Mouse (Mus musculus) embryonic facial prominence, embryonic 13.5 days (tissue): ENCODE results near the gene Rnf187. TPM values are rescaled to one million over a fixed set of nuclear protein-coding genes. Genes with fewer than 3 reads are reported as not detected.
A peak's percentile ranks its signal among the peaks of the same experiment; 100 is the strongest.
"Not testable (repeated sequence)": the region's sequence is repeated elsewhere in the genome, so short reads cannot be mapped to it uniquely, and the experiment has no call there.

Experiments used
- ATAC-seq: fragments of 200-750 bp; cut with Nextera tagmentation; 2 replicates; pipeline ENCODE4 v1.8.0; 2017; ENCODE audit warnings: low read depth; ENCODE audit not compliant: insufficient number of reproducible peaks, insufficient read depth, low FRiP score, low TSS enrichment
- H3K27ac ChIP-seq: fragments of 300-500 bp; sonication (generic); 2 replicates; pipeline ENCODE4 v1.5.1; 2015; ENCODE audit warnings: moderate library complexity, mild to moderate bottlenecking, inconsistent platforms
- H3K27me3 ChIP-seq: fragments of 300-500 bp; sonication (generic); 2 replicates; pipeline ENCODE4 v1.6.1; 2015; ENCODE audit warnings: mild to moderate bottlenecking, inconsistent platforms
- H3K36me3 ChIP-seq: fragments of 300-500 bp; sonication (generic); 2 replicates; pipeline ENCODE4 v1.6.1; 2015; ENCODE audit warnings: mild to moderate bottlenecking, inconsistent platforms
- H3K4me1 ChIP-seq: fragments of 300-500 bp; sonication (generic); 2 replicates; pipeline ENCODE4 v1.6.1; 2015; ENCODE audit warnings: inconsistent platforms
- H3K4me2 ChIP-seq: fragments of 300-500 bp; sonication (generic); 2 replicates; pipeline ENCODE4 v1.6.1; 2015; ENCODE audit warnings: moderate library complexity, mild to moderate bottlenecking, inconsistent platforms
- H3K4me3 ChIP-seq: fragments of 300-500 bp; sonication (generic); 2 replicates; pipeline ENCODE4 v1.5.1; 2015; ENCODE audit warnings: mild to moderate bottlenecking, inconsistent platforms
- H3K9ac ChIP-seq: fragments of 300-500 bp; sonication (generic); 2 replicates; pipeline ENCODE4 v1.6.1; 2015; ENCODE audit warnings: mild to moderate bottlenecking, inconsistent platforms
- H3K9me3 ChIP-seq: fragments of 300-500 bp; sonication (generic); 2 replicates; pipeline ENCODE4 v1.6.1; 2016; ENCODE audit warnings: inconsistent platforms
- WGBS: fragments of 180-500 bp; shearing (Covaris S2); methylation state at CpG from one replicate; pipeline ENCODE4 v1.1.7; 2015; ENCODE audit warnings: mixed read lengths; 5-methylcytosine and 5-hydroxymethylcytosine counted together
- polyA plus RNA-seq: library from polyadenylated mRNA; unstranded; fragments of >200 nt; fragmentation: Nextera tagmentation; extraction: Ambion mirVana; gene quantifications from 2 replicates; pipeline ENCODE4 v1.2.1, GENCODE M21; 2015

The Rnf187 gene
- polyA plus RNA-seq, 1 experiment from 2014 or later: 255 TPM

GRCm38 (mm10) chr11:58954170-58954419 lies 15.4 kb upstream of the Rnf187 start:
- not testable (repeated sequence) for H3K9me3 ChIP-seq, ATAC-seq, H3K36me3 ChIP-seq
- Histone ChIP-seq H3K9ac (peak overlapping the region; percentile 78), H3K4me2 (peak overlapping the region; percentile 94), H3K27ac (peak overlapping the region; percentile 98), H3K27me3 (peaks cover 24% of the 10 kb centered on the region), H3K4me1 (peaks cover 41% of the 10 kb centered on the region), H3K4me3 (peak overlapping the region; percentile 84)
- under 1% methylated on average over 17 of the region's 17 CpGs for WGBS

DNA sequence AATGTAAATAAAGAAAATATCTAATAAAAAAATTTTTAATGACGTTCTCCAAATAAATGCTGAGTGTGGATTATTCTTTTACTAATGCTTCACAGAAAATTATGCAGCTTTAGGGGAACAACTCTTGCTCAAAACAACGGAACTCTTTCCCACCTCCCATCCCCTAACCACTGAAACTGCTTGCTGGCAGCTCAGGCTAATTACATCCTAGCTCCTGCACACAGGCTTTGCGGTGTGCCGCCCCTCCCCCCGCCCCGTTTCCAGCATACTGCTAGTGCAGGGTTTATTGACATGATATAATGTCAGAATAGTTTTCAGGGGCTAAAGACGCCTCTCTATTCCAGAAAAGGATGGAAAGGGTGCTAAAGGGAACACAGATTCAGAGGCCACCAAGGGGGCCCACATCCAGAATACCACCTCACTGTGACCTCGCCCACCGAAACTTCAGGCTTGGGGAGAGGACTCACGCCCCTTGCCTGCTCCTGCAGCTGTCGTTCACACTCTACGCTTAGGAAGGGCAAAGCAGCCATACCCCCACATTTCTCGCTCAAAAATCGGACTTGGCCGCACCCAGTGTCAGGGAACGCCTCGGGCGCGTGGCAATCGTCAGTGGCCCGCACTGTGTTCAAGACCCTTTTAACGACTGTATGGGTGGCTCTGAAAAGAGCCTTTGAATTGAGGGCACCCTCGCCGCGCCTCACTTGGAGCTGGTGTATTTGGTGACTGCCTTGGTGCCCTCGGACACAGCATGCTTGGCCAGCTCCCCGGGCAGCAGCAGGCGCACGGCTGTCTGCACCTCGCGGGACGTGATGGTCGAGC lies 14.8 kb upstream of the Rnf187 start:
- peaks cover 40% of the 10 kb centered on the region for H3K4me1 ChIP-seq
- H3K4me2 ChIP-seq: peak overlapping the region; percentile 94
- no peaks in the 10 kb centered on the region for H3K9me3 ChIP-seq
- WGBS: under 1% methylated on average over 33 of the region's 33 CpGs
- peaks cover 8% of the 10 kb centered on the region for H3K36me3 ChIP-seq
- H3K27ac ChIP-seq: peak overlapping the region; percentile 98
- H3K4me3 ChIP-seq: peak overlapping the region; percentile 84
- peak overlapping the region; percentile 78 for H3K9ac ChIP-seq
- ATAC-seq: no peak
- H3K27me3 ChIP-seq: peaks cover 24% of the 10 kb centered on the region

GRCm38 (mm10) chr11:58951210-58951609 lies 12.5 kb upstream of the Rnf187 start:
- Histone ChIP-seq H3K36me3 (no peaks in the 10 kb centered on the region), H3K4me3 (no peak overlapping the region), H3K4me2 (no peak overlapping the region), H3K4me1 (peaks cover 23% of the 10 kb centered on the region), H3K27me3 (peaks cover 26% of the 10 kb centered on the region), H3K9me3 (no peaks in the 10 kb centered on the region), H3K9ac (no peak overlapping the region), H3K27ac (no peak overlapping the region)
- no peak for ATAC-seq
- 57% methylated on average over 5 of the region's 5 CpGs for WGBS

- H3K27ac ChIP-seq: peak overlapping the region; percentile 93
- peaks cover 20% of the 10 kb centered on the region; the same call in 1 of the 2 replicates for H3K4me1 ChIP-seq
- ATAC-seq: no peak
- H3K9me3 ChIP-seq: no peaks in the 10 kb centered on the region
- H3K36me3 ChIP-seq: no peaks in the 10 kb centered on the region
- H3K9ac ChIP-seq: peak overlapping the region; percentile 70
- H3K4me2 ChIP-seq: peak overlapping the region; percentile 70
- H3K4me3 ChIP-seq: peak overlapping the region; percentile 49
- H3K27me3 ChIP-seq: peaks cover 33% of the 10 kb centered on the region
- 6% methylated on average over 20 of the region's 20 CpGs for WGBS
Observed at GRCm38 (mm10) chr11:58949480-58950431, 11.0 kb upstream of the Rnf187 start.

DNA sequence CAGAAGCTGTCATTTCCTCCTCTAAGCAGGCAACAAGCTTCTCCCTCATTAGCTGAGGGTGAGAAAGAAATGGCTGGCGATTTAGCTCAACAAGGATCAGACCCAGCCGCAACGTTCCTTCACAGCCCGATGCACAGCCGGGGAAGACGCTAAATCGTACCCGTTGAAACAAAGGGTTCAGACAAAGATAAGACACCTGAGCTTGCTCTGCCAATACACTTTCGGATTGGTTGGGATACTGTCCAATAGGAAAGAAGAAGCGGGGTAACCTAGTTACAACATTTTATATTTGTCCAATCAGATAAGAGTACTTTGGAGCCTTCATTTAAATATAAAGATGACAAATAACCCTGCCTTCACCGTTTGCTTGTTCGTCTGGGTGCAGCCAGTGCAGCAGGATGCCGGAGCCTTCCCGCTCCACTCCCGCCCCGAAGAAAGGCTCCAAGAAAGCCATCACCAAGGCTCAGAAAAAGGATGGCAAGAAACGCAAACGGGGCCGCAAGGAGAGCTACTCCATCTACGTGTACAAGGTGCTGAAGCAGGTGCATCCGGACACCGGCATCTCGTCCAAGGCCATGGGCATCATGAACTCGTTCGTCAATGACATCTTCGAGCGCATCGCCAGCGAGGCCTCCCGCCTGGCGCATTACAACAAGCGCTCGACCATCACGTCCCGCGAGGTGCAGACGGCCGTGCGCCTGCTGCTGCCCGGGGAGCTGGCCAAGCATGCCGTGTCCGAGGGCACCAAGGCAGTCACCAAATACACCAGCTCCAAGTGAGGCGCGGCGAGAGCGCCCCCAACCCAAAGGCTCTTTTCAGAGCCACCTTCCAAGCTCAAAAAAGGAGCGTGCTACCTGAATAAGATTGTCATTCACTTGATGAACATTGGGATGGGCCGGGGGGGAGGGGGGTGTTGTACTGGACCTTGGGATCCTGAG lies 10.1 kb upstream of the Rnf187 start, which contains the start of gene Hist3h2ba:
TSS of gene Hist3h2ba (plus strand) at position 379 of the 938 bp plus-strand sequence.
- Histone ChIP-seq H3K27me3 (peaks cover 38% of the 10 kb centered on the region), H3K27ac (peak within 1 kb of the TSS; percentile 93), H3K9ac (peak within 1 kb of the TSS; percentile 70), H3K4me3 (peak within 1 kb of the TSS; percentile 49), H3K9me3 (no peaks in the 10 kb centered on the region), H3K4me1 (peaks cover 19% of the 10 kb centered on the region; the same call in 1 of the 2 replicates), H3K36me3 (no peaks in the 10 kb centered on the region), H3K4me2 (peak within 1 kb of the TSS; percentile 70)
- under 1% methylated on average over 48 of the region's 48 CpGs for WGBS
- peak; percentile 85 for ATAC-seq

DNA sequence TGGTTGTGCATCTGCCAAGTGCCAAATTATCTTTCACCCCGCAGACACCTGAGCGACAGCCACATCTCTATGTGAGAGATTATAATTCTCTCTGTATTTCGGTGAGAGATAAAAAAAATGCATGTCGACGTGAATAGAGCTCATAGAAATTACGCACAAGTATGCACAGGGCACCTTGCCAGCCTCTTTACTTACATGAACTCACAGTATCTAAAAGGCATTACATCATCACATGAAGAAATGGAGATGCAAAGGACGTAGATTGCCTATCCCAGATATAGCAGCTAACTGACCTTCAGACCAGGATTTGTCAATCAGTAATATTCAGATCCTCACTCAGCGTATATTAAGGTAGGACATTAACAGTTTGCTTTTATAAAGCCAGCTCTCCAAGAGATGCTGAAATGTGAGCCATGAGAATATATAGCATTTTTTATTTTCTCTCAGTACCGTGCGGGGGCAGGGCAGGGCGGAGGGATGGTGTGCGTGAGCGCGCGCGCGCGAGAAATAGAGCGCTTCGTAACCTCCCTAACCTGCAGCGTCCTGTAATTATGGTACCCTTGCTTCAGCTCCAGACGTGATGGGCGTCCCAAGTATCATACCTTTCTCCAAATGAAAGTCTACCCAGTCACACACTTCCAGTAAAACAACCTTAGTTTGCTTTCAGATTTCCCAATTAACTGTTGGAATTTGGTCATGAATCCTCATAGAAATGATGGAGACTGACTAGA lies 9.2 kb upstream of the Rnf187 start:
- ATAC-seq: no peak; the same call in 1 of the 2 replicates
- peak overlapping the region; percentile 70 for H3K4me2 ChIP-seq
- H3K36me3 ChIP-seq: no peaks in the 10 kb centered on the region
- peaks cover 14% of the 10 kb centered on the region; the same call in 1 of the 2 replicates for H3K4me1 ChIP-seq
- peaks cover 38% of the 10 kb centered on the region for H3K27me3 ChIP-seq
- 15% methylated on average over 23 of the region's 23 CpGs for WGBS
- peak overlapping the region; percentile 49 for H3K4me3 ChIP-seq
- H3K27ac ChIP-seq: peak overlapping the region; percentile 93
- H3K9me3 ChIP-seq: no peaks in the 10 kb centered on the region
- H3K9ac ChIP-seq: peak overlapping the region; percentile 54

DNA sequence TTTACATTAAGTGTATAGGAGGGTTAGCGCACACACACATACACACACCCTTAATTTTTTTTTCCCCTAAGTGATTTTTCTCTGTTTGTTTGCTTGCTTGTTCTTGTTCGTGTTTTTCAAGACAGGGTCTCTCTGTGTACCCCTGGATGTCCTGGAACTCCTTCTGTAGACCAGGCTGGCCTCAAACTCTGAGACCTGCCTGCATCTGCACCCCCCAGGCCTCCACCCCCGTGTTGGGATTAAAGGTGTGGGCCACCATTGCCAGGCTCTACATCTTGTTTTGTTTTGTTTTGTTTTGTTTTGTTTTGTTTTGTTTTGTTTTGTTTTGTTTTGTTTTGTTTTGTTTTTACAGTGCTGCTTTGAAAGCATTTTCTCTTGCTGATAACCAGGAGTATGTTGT lies 8.6 kb upstream of the Rnf187 start:
- no peak overlapping the region for H3K4me3 ChIP-seq
- peak overlapping the region; percentile 70 for H3K4me2 ChIP-seq
- H3K9ac ChIP-seq: no peak overlapping the region
- no peak overlapping the region for H3K27ac ChIP-seq
- H3K9me3 ChIP-seq: no peaks in the 10 kb centered on the region
- ATAC-seq: no peak
- WGBS: 73% methylated on average over 3 of the region's 3 CpGs
- H3K4me1 ChIP-seq: peaks cover 13% of the 10 kb centered on the region; the same call in 1 of the 2 replicates
- peaks cover 38% of the 10 kb centered on the region for H3K27me3 ChIP-seq
- no peaks in the 10 kb centered on the region for H3K36me3 ChIP-seq

- H3K4me1 ChIP-seq: peaks cover 5% of the 10 kb centered on the region; the same call in 1 of the 2 replicates
- 70% methylated on average over 5 of the region's 5 CpGs for WGBS
- H3K9me3 ChIP-seq: no peaks in the 10 kb centered on the region
- H3K27ac ChIP-seq: no peak overlapping the region
- H3K9ac ChIP-seq: no peak overlapping the region; the same call in 1 of the 2 replicates
- H3K4me3 ChIP-seq: no peak overlapping the region
- no peak for ATAC-seq
- peaks cover 17% of the 10 kb centered on the region for H3K27me3 ChIP-seq
- H3K4me2 ChIP-seq: no peak overlapping the region
- H3K36me3 ChIP-seq: no peaks in the 10 kb centered on the region
Observed at GRCm38 (mm10) chr11:58944136-58944535, 5.4 kb upstream of the Rnf187 start.

DNA sequence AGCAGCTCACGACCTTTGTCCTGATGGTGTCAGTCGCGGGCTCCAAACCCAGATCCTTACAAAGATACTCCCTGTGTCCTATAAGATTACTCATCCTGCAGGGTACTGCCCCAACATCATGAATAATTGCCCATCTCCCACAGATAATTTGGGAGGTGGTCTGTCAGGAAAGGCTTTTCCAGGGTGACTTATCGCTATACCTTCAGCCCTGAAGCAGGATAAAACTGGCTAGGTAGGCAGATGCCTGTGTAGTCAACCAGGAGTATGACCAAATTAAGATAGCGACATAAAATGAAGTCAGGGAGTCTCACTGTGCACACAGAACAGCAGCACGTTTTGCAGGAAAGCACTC lies 348 bp upstream of the Rnf187 start:
- 18% methylated on average over 6 of the region's 6 CpGs for WGBS
- H3K36me3 ChIP-seq: peaks cover 26% of the 10 kb centered on the region
- ATAC-seq: 0 out of 2 replicates have a peak, but pooled peaks have one; percentile 2
- H3K4me2 ChIP-seq: peak overlapping the region; percentile 76
- peak overlapping the region; percentile 98 for H3K9ac ChIP-seq
- peaks cover 18% of the 10 kb centered on the region for H3K4me1 ChIP-seq
- H3K27me3 ChIP-seq: 0 out of 2 replicates have a peak, but pooled peaks cover under 1% of the 10 kb centered on the region
- peak overlapping the region; percentile 93 for H3K4me3 ChIP-seq
- H3K27ac ChIP-seq: peak overlapping the region; percentile 94
- no peaks in the 10 kb centered on the region for H3K9me3 ChIP-seq

DNA sequence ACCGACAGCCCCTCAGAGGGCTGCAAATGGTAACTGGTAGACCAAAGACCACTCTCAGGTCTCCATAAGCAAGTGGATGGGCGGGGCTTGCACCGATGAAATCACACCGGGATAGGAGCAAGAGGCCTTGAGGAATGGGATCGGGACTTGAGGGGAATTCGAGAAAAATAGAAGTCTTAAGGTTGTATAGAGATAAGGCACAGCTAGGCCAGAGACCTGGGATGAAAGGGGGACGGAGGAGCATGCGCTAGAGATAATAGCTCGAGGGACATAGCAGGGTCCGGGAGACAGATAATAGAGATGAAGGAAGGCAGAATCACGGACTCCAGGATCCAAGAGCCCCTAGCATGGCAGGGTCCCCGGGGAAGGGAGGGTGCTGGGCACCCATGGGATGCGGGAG lies 807 bp downstream of the Rnf187 start:
- H3K4me1 ChIP-seq: peaks cover 14% of the 10 kb centered on the region
- peak overlapping the region; percentile 93 for H3K4me3 ChIP-seq
- H3K9ac ChIP-seq: peak overlapping the region; percentile 98
- peak; percentile 16; the same call in 1 of the 2 replicates for ATAC-seq
- peaks cover 38% of the 10 kb centered on the region for H3K36me3 ChIP-seq
- peak overlapping the region; percentile 76 for H3K4me2 ChIP-seq
- H3K27me3 ChIP-seq: no peaks in the 10 kb centered on the region
- no peaks in the 10 kb centered on the region for H3K9me3 ChIP-seq
- H3K27ac ChIP-seq: peak overlapping the region; percentile 94; the same call in 1 of the 2 replicates
- WGBS: under 1% methylated on average over 13 of the region's 13 CpGs
